Mouse (Mus musculus) ovary, adult 18-20 months (tissue): Measurements from ENCODE around the gene Rab30.
A peak's percentile ranks its signal among the peaks of the same experiment; 100 is the strongest.
"Not testable (repeated sequence)": the region's sequence is repeated elsewhere in the genome, so short reads cannot be mapped to it uniquely, and the experiment has no call there.

Experiments
- DNase-seq: peaks from one replicate; pipeline ENCODE4 v3.0.0; 2022; ENCODE audit warnings: low spot score, mixed read lengths

Gene Rab30

GRCm38 (mm10) chr7:92741152-92741860 is at the start of gene Rab30:
Rab30 (plus strand) TSS chr7:92741603.
- peak; percentile 97 for DNase-seq

- DNase-seq, result no peak
These were observed 45.0 kb upstream of the Rab30 start for GRCm38 (mm10) chr7:92696395-92696794.

- DNase-seq, result no peak
These were observed 42.6 kb upstream of the Rab30 start for GRCm38 (mm10) chr7:92698770-92699169.

- DNase-seq, result no peak
These were observed 37.7 kb upstream of the Rab30 start for GRCm38 (mm10) chr7:92703661-92704060.

DNA sequence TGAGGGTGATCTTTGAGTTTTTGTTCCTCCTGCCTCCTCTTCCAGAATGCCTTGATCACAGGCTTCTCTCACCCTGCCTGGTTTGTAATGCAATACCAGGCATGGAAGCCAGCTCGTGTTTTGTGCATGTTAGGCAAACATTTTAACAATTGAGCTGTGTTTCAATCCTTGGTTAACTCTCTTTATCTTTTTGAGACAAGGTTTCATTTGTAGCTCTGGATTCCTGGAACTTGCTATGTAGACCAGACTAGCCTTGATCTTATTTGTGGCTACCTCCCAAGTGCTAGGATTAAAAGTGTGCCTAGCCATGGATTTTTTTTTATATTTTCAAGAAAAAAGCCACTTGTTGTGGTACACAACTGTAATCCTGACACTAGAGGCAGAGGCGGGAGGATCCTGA is 35.9 kb upstream of the Rab30 start:
- no peak for DNase-seq

GRCm38 (mm10) chr7:92706711-92707110 is 34.7 kb upstream of the Rab30 start:
- no peak for DNase-seq

DNA sequence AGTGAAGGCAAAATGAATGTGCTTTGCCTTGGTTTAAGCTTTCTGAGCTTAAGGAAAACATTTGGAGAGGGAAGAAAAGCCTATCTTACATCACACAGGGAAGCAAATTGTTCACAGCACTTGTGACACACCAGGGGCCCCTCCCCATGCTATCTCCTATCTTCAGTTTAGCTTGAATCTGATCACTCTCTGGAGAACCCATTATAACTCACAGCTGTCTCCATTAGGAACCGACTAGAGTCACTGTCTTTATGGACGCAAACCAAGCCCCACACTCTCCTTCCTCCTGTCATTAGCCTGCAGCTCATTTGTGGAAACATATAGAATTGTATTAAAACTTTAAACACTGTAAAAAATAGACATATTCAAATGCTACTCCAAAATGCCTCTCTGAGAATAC is 31.8 kb upstream of the Rab30 start:
- no peak for DNase-seq

DNA sequence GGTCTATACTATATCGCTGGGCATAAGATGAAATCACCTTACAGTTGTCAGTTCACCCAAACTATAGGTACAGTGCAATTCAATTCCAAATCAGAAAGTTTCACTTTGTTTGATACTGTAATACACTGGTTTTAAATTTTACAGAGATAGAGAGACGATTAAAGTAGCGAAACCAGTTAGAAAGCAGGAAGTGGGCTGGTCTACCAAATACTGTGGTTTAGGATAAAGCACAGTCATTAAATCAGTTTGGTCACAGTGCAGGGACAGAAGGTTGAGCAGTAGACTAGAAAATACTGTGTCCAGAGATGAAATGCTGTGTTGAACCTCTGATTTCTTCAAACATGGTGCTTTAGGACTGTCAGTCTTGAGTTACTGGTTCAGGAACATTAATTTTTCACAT is 29.8 kb upstream of the Rab30 start:
- DNase-seq, result no peak

GRCm38 (mm10) chr7:92715055-92715454 is 26.3 kb upstream of the Rab30 start:
- no peak for DNase-seq

DNA sequence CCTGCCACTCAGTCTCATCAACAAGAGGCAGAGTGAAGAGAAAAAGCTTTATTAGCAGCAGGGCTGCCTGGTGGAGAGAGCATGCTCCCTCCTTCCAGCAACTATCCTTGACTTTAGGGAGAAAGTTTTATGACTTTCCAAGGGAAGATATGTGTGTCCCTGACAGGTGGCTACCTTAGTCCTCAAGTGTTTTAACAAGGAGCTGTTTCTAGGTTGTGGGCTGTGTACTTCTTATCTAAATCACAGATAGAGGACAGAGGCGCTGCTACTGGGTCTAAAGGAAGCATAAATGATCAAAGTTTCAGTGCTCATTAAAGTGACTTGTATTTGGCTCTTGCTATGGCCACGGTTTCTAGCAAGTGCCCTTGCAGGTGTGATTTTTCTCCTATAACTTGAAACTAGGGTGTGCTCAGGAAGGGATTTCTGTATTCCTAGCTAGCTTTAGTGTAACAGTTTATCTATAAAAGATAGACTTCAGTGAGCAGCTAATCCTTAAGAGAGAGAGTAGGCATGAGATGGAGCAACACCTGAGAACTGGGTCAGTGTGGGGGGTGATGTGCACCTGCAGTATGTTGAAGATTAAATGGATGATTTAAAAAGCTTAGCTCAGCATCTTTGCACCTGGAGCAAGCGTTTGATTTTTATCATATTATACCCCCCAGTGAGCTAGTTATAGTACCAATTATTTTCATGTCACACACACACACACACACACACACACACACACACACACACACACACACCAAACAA is 21.1 kb upstream of the Rab30 start:
- no peak for DNase-seq

DNA sequence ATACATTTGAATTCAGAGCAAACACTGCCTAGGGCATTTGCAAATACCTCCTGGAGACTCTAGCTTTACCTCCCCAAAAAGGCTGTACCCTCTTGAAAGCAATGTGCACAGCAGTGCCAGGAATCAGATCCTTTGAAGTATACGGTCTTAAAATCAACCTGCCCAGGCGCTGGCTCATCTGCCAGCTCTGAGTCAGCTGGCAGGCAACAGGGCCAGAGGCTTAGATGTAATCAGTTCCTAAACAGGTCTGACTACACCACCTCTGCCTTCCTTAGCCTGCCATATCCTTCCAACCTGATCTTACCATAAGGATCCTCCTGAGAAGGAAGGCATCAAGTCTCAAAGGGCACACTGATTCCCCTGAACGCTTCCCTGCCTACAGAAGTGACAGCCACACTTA is 17.7 kb upstream of the Rab30 start:
- DNase-seq, result no peak

DNA sequence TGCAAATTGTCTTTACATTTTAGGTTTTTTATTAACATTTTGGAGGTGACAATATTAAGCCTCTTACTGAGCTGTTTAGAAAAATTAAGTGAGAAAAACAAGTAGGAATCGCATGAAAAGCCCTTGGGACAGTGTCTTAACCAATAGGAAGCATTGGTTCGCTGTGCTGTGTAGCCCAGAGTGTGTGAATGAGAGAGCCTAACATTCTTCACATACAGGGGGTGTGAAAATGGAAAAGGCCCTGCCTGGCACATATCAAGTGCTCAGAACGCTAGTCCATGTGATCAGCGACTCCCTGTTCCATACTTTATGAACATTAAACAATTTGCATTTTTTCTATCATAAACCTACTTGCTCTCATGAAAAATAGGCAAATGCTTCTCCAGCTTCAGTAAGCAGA is 17.1 kb upstream of the Rab30 start:
- DNase-seq, result no peak

DNA sequence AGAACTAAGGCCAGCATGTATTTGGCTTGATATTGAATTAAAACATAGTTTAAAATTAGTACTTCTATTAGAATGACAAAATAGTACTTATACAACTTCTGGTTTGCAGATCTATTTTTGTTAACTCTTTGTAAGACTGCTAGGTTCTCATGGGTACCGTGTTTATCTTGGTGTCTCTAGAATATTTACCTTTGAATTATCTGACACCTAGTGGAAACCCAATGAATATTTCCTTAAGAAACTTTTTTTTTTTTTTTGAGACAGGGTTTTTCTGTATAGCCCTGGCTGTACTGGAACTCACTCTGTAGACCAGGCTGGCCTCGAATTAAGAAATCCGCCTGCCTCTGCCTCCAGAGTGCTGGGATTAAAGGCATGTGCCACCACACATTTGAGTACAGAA is 11.8 kb upstream of the Rab30 start:
- not testable (repeated sequence) for DNase-seq

GRCm38 (mm10) chr7:92730465-92730864 is 10.9 kb upstream of the Rab30 start:
- no peak for DNase-seq

DNA sequence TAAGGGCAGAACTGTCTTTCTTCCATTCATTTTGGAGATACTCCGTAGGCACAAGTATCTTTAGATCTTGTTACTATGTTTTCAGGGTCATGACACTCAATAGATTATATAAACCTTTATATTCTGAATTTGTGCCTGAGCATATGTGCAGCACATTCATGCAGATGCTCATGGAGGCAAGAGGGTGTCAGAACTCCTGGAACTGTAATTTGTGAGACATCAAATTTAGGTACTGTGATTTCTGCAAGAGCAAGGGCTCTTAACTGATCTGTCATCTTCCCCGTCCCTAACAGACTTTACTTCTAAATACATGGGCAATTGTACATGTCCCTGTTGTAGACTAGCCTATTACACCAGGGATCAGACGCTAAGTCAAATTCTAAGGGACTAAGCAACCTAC is 10.4 kb upstream of the Rab30 start:
- DNase-seq, result no peak

DNA sequence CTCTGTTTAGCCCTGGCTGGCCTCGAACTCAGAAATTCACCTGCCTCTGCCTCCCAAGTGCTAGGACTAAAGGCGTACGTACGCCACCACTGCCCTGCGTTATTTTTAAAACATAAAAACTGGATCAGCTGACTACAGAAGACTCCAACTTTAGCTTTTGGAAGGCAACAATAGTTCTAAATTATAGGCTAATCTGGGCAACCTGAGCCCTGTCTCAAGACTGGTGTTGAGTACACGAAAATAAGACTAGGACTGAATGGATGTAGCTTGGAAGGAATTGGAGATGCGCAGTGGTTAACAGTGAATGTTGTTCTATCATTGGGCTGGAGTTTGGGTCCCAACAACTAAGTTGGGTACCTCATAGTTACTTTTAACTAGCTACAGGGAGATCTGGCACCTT is 9.3 kb upstream of the Rab30 start:
- no peak for DNase-seq

GRCm38 (mm10) chr7:92737560-92737959 is 3.8 kb upstream of the Rab30 start:
- DNase-seq, result no peak

- DNase-seq, result no peak
These were observed 1.4 kb upstream of the Rab30 start for GRCm38 (mm10) chr7:92739956-92740355.

- DNase-seq, result no peak
These were observed 840 bp upstream of the Rab30 start for GRCm38 (mm10) chr7:92740411-92741115.

DNA sequence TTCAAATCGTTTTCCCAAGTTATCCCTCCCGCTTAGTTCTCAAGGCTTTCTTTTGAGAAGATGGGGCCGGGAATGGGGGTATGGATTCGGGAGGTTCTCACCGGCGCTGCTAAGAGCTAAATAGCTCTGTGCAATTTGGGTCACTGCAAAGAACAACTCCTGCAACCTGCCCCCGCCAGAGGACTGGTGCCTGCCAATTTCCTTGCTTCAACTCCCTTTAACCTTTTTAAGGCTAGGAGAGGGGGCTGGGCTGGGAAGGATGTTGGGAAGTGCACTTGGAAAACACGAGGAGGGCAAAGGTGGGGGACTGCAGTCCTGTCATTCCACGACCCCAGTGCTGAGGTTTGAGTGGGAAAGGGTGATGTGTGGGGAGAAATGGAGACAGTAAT is 452 bp downstream of the Rab30 start:
- DNase-seq, result peak; percentile 20

- no peak for DNase-seq
These were observed 938 bp downstream of the Rab30 start for GRCm38 (mm10) chr7:92742341-92742741.

GRCm38 (mm10) chr7:92742774-92743173 is 1.4 kb downstream of the Rab30 start:
- DNase-seq, result no peak

DNA sequence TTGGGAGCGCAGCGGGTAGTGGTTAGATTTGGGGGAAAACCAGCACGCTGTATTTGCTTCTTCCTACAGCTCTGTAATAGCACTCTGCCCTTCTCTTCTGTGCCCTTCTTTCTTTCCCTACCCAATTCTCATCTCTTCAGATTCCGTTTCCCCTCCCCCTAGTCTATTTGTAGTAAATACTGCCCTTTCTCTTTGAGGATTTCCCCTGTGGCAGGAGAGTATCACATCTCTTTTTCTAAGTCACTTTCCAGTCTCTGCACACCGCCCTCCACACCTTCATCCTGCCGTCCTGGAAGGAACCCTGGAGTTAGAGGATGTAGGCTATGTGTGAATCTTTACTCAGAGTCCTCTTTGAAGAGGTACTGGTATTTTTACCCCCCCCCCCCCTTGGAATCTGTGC is 1.9 kb downstream of the Rab30 start:
- no peak for DNase-seq
